Mouse (Mus musculus): ENCODE data around the gene Gtf2ird1.
"Not testable (repeated sequence)": the region's sequence is repeated elsewhere in the genome, so short reads cannot be mapped to it uniquely, and the experiment has no call there.

Gtf2ird1 gene

DNA sequence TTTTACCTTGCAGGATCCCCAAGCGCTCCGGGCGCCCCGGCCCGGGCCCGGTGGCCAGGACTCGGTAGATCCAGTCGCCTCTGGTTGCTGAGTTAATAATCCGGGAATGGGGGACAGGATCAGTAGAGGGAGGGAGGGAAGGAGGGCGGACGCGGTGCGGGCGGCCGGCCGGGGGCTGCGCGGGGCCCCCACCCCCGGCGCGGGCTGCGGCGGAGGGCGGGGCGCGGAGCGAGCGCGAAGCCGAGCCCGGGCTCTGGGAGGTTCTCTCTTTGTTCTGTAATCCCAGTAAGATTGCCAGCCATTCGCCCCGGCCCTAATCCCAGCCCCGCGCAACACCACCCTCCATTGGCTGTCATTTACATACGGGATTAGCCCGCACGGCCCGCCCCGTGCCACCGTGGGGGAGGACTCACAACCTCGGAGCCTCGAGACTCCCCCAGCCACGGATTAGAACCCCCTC, at the start of gene Gtf2ird1:
Gtf2ird1 (minus strand) TSS at position 214 of the 460 bp plus-strand sequence.
- DNase-seq (ENCODE audit: low read depth): peak; percentile 52

- DNase-seq (ENCODE audit: low read depth): no peak
Observed at GRCm38 (mm10) chr5:134505810-134506292, 49.3 kb upstream of the Gtf2ird1 start.

DNA sequence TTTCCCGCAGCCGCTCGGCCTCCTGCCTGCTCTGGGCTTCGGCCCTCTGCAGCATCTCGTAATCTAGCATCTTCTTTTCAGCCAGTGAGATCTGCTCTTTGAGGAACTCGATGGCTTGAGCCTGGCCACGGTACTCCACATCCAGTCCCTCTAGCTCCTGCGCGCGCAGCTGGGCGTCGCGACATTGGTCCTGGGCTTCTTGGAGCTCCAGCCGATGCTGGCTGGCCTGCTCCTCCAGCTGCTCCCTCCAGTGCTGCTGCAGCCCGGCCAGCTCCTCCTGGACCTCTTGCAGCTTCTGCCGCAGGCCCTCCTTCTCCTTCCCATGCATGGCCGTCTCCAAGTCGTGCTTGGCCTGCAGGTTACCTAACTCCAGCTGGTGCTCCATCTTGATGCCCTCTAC, 46.1 kb upstream of the Gtf2ird1 start:
- DNase-seq (ENCODE audit: low read depth): no peak

DNA sequence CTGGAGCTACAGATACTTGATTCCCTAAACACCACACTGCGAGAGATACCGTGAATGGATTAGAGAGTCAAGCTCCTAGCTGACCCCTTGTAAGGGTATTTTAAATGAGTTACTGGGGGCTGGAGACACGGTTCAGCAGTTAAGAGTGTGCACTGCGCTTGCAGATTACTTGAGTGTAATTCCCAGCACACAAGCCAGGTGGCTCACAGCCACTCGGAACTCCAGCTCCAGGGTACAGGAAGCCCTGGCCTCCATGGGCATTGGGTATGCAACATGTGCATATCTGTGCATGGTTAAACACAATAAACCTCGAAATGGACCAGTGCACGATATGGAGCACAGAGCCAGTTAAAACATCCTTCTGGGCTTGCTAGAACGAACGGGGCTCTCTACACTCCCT, 44.9 kb upstream of the Gtf2ird1 start:
- no peak for DNase-seq (ENCODE audit: low read depth)

DNA sequence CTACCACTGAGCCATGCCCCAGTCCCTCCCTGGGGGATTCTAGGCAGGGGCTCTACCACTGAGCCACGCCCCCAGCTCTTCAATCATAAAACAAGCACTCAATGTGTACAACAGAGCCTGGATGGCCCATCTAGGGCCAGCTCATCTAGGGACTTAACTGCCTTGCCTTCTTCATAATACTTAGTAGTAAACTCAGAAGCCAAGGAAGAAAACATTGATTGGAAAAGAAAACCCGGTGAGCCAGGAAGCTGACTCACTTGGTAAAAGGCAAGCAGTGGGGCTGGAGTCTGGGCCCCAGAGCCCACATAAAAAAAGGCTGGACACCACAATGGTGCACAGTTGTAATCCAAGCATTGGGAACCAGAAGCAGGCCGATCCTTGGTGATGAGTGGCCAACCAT, 44.2 kb upstream of the Gtf2ird1 start:
- DNase-seq (ENCODE audit: low read depth): no peak

DNA sequence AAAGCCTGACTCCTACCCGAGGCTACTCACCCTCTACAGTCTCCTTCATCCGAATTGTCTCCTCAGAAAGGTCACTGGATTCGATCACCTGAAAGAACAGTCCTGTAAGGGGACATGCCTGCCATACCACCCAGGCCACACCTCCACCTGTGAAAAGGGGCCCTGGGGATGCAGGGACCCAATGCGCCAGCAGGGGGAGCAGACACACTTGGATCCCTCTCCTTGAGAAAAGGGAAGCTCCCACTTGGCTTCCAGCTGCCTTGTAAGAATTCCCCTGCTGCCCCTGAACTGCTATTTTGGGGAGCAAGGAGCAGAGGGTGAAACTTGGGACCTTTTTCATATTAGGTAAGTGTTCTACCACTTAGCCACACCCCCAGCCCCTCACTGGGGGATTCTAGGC, 43.5 kb upstream of the Gtf2ird1 start:
- DNase-seq (ENCODE audit: low read depth): peak; percentile 78

GRCm38 (mm10) chr5:134497026-134497425, 40.5 kb upstream of the Gtf2ird1 start:
- no peak for DNase-seq (ENCODE audit: low read depth)

GRCm38 (mm10) chr5:134495796-134496195, 39.3 kb upstream of the Gtf2ird1 start:
- no peak for DNase-seq (ENCODE audit: low read depth)

GRCm38 (mm10) chr5:134494142-134494541, 37.6 kb upstream of the Gtf2ird1 start:
- peak; percentile 89 for DNase-seq (ENCODE audit: low read depth)

DNA sequence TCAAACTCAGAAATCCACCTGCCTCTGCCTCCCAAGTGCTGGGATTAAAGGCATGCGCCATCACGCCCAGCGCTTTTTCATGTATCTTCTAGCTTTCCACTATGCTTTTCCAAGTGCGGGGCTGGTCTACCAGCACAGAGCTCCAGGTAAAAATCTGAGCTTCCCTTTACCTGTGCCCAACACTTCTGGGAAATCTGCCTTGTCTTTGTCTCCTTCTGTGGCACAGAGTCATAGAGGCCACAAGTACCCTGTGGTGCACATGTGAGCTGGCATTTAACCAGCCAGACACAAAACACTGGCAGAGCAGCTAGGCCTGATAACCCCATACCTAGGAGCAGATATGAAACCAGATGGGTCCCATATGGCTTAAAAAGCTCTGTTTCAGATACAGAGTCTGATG, 36.4 kb upstream of the Gtf2ird1 start:
- no peak for DNase-seq (ENCODE audit: low read depth)

GRCm38 (mm10) chr5:134491712-134492417, 35.3 kb upstream of the Gtf2ird1 start:
- peak; percentile 96 for DNase-seq (ENCODE audit: low read depth)

- no peak for DNase-seq (ENCODE audit: low read depth)
Observed at GRCm38 (mm10) chr5:134491206-134491605, 34.7 kb upstream of the Gtf2ird1 start.

DNA sequence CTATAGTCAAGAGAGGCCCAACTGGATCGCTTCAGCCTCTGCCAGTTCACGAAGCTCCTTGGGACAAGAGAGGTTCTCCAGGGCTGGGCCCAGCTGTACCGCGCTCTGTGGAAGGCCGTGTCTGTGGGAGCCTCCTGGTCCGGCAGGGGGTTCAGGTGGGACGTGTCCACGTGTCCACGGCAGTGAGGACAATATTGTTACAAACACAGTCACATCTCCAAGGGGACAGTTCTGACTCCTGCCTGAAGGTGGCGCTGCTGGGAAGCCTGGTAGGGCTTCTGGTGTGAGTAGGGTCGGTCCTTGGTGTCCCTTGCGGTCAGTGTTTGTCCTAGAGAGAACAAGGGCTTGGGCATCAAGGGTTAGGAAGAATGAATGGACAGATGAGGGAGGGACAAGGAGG, 33.9 kb upstream of the Gtf2ird1 start:
- peak; percentile 74 for DNase-seq (ENCODE audit: low read depth)

- DNase-seq (ENCODE audit: low read depth): peak; percentile 86
Observed at GRCm38 (mm10) chr5:134489583-134489982, 33.1 kb upstream of the Gtf2ird1 start.

GRCm38 (mm10) chr5:134488596-134488995, 32.1 kb upstream of the Gtf2ird1 start:
- DNase-seq (ENCODE audit: low read depth): no peak

DNA sequence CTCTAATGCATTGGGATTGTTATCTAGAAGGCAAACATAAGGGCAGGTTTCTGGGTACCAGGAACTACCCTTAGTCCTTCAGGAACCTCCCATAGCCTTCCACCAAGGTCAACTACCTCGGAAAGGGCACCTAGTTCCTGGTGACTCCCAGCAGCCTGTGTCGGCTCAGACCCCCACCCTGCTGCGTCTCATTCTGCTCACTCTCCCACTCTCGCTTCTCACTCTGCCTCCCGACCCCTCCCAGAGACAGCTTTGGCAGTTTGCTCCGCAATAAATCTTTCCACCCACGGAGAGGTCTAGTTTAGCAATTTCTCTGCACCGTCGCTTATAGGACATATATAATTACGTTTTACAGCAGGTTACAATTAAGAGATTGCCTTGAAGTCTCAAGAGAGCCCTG, 31.5 kb upstream of the Gtf2ird1 start:
- DNase-seq (ENCODE audit: low read depth): no peak

DNA sequence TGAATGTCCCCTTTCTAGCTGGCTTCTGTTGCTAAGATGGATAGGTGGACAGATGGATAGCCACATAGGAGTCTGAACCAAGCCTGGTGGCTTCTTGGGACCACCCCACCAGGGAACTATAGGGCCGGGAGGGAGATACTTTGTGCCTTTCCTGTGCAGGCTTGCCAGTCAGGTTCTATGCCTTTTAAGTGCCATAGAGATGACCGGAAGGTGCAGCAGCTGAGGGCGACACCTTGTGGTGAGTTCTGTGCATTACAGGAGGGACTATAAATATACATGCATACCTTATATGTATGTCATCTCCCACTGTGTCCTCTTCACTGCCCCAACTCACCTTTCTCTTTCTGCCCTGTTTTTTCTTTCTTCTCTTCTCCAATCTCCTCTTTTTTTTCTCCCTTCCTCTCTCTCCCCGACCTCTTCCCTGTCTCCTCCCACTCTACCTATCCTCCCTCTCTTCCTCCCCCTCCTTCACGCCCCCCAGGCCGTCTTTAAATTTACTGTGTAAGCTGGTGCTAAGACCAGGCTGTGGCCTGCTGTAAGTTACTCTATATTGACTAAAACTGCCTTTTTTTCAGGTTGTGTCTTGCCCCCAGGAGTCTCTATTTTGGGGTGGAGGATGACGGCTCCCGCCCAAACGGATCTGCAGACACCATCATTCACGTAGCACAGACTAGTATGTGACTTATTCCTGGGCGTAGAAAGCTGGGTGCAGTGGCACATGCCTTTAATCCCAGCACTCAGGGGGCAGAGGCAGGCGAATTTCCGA, 29.6 kb upstream of the Gtf2ird1 start:
- DNase-seq (ENCODE audit: low read depth): peak; percentile 90

DNA sequence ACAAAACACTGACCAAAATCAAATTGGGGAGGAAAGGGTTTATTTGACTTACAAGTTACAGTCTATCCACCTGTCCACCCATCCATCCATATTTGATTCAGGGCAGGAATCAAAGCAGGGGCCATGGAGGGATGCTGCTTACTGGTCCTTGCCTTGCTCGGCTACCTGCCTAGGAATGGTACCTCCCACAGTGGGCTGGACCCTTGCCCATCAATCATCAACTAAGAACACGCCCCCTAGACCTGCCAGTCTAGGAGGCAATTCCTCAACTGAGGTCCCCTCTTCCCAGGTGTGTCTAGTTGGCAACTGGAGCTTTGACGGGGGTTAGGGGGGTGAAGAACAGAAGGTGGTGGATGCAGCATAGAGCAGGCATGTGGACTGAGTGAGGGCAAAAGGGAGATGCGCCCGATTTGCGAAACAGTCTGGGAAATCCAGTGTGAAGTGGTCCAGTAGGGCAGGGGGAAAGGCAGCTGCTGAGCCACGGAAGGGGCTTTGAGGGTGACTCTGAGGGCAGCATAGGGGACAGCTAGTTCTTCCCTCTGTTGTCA, 28.7 kb upstream of the Gtf2ird1 start:
- no peak for DNase-seq (ENCODE audit: low read depth)

DNA sequence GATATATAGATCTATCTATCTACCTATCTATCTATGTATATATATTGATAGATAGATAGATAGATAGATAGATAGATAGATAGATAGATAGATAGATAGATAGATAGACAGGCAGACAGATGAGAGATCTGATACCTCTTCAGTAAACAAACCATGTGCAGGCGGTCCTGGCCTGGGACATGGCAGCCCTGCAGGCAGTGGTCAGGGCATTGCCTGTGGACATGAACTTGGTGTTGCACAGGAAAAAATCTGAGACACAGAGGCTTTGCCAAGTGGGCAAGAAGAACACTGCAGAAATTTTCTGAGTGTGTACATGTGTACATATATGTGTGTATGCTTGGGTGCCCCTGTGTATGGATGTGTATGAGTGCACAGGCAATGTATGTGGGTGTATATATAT, 26.8 kb upstream of the Gtf2ird1 start:
- DNase-seq (ENCODE audit: low read depth): no peak

DNA sequence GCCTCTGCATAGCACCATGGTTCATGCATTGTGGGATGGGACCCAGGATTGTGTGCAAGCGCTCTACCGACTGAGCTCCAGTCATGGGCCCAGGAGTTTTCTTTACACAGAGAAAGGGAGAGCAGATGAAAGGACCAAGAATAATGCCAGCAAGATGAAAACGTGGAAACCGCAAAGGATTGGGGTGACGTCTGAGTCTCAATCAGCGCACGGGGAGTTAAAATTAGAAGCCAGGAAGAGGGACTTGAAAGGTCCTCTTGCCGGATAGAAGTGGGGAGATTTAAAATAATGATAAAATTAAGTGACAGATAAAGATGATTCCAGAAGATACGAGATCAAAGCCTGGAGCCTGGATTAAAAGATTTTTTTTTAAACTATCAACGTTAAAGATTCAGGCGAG, 25.8 kb upstream of the Gtf2ird1 start:
- DNase-seq (ENCODE audit: low read depth): peak; percentile 40

GRCm38 (mm10) chr5:134478886-134479285, 22.4 kb upstream of the Gtf2ird1 start:
- not testable (repeated sequence) for DNase-seq (ENCODE audit: low read depth)

DNA sequence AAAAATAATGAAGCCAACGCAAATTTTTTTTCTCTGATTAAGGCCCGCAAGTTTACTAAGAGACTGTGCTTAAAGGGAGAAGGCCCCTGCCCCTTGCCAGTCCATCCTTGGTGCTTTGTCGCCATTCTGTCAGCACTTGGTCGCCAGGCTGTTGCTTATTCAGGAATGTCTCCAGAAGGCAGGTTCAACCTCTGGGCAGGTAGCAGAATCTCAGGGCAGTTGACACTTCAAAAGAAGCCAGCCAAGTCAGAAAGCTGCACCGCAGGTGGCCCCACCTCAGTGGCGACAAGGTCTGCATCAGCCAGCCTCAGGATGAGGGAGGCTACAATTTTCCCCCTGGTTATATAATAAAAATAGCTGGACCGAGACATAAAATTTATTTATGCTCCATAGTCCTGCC, 19.2 kb upstream of the Gtf2ird1 start:
- DNase-seq (ENCODE audit: low read depth): not testable (repeated sequence)

Measured in induced T-regulatory cell, adult 2 months (primary cell).